Mouse (Mus musculus) ovary, adult 18-20 months (tissue): ENCODE data around the gene Dctn3.
"Not testable (repeated sequence)": the region's sequence is repeated elsewhere in the genome, so short reads cannot be mapped to it uniquely, and the experiment has no call there.

ENCODE experiments used
- DNase-seq: peaks from one replicate; pipeline ENCODE4 v3.0.0; 2022; ENCODE audit warnings: low spot score, mixed read lengths

Dctn3 gene

DNA sequence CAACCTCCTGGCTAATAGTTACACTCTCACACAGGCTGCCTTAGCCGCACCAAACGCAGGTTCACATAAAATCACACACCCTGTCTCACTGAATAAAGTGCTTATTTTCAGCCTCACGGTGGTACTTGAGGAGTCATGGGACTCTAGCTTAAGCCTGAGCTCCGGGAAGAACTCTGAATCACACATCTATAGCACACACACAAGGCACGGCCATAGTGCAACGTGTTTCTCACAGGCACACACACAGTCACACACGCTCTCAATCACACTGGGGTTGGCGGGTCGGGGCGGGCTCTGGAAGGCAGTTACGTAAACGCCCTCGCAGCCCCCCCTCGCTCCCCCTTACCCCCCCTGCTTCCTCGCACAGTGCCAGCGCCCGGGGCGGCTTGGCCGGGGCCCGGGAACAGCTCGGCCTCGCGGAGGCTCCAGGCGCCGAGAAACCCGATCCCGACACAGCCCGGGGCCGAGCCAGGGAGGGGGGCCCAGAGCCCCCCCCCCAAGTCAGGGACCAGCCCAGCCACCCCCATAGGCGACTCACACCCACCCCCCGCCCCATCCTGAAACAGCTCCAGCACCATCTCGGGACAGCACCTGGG, 24.5 kb downstream of the Dctn3 start:
- not testable (repeated sequence) for DNase-seq

DNA sequence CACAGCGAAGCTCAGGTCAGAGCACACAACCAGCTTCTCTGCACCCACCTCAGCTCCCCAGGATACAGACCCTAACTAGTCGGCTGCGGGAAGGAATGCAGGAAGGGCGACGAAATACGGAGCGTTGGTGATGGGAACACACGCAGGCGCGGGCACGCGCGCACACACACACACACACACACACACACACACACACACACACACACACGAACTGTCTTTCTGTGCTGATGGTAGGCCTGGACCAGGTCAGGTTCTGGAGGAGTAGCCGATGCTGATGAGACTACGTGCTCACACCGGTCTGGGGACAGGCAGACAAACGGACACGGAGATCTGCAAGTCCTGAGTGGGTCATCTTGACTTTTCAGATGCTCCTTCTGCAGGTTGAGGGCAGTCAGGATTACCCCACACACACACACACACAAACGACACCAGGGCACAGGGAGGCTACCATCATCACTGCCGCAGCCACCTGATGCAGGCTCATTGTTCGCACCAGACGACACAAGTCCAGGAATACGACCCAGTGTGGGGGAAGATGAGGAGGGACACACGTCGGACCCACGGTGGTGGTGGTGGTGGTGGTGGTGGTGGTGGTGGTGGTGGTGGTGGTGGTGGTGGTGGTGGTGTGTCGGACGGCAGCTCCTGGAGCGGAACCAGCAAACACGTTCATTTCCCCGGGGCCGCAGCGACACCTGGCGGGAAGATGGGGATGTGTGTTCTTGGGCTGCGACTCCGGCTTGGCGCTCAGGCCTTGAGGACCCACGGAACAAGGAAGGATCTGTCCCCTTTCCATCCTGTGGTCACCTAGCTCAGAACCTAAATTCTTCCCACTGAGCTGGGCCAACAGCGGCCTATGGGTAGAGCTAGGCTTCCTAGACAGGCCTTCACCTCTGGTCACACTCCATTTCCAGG, 25.8 kb downstream of the Dctn3 start, which contains the start of gene Cntfr:
Cntfr (minus strand) TSS at position 160 of the 912 bp plus-strand sequence.
- not testable (repeated sequence) for DNase-seq

DNA sequence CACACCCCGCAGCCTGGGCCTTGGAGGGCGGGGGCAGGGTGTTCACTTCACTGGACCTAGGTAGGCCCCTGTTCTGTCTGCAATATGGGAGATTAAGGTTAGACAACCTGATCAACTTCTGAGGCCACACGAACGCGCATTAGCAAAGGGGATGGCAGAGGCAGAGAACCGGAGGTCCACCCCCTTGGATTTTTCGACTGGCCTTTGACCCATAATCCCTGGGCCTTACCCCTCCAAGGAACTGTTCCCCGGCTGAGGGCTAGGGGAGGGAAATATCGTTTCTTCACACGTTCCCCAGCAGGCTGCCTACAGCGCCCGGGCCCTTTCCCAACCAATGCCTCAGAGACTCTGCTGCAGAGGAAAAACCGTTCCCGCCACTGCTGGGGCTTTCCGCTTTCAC, 26.5 kb downstream of the Dctn3 start:
- DNase-seq, result not testable (repeated sequence)

DNA sequence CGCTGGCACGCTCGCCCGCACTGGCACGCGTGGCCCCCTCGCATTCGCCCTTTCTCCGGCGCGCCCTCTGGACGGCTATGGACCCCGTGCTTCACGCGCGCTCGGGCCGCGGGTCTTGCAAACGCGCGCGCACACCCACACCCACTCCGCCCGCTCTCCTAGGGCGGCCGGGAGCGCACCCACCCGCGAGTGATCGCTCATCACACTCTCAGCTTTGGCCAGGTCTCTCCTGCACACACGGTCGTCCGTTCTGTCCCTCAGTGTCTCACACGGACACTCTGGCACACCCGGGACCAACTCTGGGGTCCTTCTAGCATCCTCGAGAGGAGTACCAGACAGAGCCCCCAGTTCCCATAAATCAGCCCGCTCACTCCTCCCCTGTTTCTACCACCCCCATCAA, 27.2 kb downstream of the Dctn3 start:
- DNase-seq, result not testable (repeated sequence)

DNA sequence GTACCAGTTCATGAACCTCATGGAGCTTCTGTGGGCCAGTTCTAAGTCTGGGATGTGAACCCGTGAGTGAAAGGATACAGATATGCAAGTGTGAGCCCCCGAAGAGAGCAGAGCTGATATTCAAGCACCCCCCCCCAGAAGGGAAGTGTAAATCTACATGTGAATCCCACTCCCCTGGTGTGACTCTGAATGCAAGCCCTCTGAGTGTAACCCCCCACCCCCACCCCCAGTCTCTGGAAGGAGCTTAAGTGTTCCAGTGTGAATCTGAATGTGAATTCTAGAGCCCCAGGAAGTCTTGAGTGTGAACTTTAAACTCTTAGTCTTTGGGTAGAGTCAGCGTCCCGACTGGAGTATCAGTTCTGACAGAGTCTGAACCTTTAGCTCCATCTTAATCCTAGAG, 29.5 kb downstream of the Dctn3 start:
- not testable (repeated sequence) for DNase-seq

DNA sequence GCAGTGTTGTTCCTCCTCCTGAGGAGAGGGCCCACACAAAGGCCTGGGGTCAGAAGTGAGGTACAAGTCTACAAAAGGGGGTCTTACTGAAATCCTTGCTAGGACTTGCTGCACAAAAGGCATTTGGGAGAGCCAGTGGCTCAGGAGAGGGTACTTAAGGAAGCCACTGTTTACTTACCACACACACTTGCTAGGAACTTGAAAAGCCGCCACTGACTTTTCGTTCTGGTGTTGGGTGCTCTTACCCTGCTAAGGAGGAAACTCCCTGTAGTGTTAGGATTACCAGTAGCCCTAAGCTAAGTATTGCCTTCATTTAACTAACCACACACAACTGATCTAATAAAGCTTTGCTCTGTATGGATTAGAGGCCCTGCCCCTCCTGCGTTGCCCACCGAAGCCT, 33.0 kb downstream of the Dctn3 start:
- DNase-seq, result not testable (repeated sequence)

DNA sequence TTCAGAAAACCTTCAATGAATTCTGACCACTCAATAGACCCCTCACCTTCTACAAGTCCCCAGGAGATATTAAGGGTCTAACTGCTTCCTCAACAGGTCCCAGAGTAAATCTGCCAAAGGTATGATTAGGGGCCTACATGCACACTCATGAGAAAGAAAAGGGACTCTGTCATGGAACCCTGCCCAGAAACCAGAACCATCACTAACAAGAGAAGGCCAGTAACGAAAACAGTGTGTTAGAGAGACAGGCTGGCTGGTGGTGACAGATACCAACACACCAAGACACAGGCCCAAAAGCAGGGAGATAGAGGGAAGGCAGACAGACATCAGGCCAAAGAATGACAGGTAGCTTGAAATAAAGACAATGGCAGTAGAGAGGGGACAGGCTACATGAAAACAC, 34.4 kb downstream of the Dctn3 start:
- not testable (repeated sequence) for DNase-seq

DNA sequence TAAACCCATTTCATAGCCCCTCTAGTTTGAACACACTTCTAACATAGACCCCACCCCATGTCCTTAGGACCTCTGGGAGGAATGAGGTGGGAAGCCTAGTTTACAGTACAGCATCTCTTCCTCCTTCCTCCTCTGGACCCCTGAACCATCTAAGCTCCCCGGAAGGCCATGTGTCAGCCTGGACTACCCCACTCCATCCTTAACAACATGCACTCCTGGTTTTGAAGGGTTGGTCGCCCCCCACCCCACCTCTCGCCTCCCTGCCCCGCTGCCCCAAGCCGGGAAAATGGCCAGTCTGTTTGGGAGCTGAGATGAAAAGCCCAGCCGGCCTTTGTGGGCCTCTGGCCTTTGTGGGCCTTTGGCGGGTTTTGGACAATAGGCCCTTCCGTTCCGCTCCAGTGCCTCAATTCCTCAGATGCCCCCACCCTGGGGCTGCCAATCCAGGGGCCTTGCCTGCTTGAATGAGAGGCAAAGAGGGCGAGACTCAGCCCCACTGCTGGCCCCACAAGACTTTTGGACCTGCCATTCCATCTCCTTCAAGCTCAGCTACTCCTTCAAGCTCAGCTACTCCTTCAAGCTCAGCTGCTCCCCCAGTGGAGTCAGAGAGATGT, 37.0 kb downstream of the Dctn3 start:
- DNase-seq, result not testable (repeated sequence)

DNA sequence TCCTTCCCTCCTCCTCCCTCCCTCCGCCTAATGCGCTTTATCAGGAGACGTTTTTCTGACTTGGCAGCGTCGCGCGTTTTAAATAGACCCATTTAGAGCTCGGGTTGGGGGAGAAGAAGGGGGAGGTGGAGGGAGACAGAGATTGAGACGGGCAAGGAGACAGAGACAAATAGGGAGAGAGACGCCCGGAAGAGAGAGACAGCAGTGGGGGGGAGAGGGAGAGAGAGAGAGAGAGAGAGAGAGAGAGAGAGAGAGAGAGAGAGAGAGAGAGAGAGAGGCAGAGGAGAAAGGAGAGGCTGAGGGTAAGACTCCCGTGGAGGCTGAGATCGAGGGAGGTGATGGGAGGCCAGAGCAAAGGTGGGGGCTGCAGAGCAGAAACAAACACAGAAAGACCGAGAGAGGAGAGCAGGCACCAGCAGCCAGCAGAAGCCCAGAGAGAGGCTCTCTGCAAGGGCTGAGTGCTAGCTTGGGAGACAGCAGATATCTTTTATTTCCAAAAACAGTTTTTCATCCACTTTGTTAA, 38.0 kb downstream of the Dctn3 start:
- not testable (repeated sequence) for DNase-seq

DNA sequence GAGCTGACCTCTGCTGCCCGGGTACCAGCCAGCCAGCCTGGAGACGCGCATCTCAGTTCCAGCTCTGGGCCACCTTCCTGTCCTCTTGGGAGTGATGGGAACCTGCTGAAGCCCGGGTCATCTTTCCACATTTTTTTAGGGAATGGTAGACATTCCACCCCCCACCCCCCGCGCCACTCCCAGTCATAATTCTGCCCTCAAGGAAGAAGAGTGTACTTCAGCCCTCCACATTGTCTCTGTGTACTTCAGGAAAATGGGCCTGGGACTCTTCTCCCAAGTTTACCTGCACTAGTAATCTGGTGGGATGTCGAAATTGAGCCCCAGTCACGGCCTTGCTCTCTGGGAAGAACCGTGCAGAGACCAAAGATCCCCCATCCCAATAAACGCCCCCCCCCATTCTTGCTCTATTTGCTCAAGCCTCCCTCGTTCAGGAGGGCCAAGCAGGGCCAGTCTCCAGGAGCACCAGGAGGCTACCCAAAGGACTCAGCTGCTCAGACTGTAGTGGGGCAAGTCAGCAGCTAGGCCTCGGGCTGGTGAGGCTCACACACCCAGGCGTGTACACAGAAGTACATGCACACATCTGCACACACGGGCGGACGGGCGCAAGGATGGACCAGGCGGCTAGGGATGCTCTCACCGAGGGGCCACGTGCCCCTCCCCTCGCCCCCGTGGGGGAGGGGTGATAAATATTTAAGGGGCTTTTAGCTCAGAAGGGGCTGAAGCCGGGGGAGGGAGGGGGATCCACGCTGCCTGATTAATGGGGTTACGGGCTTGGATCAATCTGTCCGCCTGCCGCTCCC, 38.6 kb downstream of the Dctn3 start:
- not testable (repeated sequence) for DNase-seq

DNA sequence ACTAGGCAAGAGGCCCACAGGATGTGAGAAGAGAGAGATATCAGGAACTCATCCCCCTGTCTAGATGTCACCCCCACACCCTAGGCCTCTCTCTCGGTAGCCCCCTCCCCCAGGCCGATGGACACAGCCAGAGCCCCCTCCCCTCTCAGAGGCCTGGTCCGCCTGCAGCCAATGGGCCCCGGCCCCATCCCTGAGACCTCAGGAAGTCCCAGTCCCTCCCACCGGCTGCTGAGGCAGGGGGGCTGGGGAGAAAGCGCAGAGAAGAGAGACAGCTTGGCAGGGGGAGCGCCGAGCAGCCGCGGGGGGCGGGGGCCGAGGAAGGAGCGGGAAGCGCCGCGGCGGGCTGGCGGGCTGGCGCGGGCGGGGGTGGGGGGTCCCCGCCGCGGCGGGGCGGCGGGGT, 39.7 kb downstream of the Dctn3 start:
- not testable (repeated sequence) for DNase-seq

DNA sequence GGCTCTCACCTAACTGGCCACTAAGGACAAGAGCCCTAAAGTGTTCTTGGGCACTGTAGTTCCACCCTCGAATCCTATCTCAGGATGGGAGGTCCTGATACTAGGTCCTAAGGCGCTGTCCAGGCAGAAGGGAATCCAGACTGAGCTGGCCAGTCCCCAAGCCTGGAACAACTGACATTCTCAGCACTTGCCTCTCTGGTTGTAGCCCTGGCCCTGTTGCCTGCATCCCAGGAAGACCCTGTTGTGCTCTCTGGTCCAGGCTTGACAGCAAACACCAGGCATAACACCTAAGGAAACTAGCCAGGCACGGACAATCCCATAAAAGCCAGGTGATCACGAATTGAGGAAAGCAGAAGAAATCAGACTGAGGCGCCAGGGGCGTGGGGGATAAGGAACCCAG, 40.2 kb downstream of the Dctn3 start:
- no peak for DNase-seq

DNA sequence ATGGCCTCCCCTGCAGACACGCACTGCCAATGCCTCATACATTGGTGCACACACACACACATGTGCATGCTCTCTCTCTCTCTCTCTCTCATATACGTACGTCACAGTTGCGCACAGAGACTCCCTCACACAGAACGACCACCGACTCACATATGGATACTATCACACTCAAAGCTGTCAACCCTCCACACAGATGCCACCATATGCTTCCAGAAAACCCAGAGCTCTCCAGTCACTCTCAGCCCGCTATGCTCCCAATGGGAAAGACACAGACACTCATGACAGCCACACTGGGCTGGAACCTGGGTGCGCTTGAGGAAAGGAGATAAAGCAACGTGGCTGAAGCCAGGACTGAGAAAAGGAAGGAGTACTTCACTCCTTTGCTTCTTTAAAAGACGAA, 41.0 kb downstream of the Dctn3 start:
- DNase-seq, result no peak

DNA sequence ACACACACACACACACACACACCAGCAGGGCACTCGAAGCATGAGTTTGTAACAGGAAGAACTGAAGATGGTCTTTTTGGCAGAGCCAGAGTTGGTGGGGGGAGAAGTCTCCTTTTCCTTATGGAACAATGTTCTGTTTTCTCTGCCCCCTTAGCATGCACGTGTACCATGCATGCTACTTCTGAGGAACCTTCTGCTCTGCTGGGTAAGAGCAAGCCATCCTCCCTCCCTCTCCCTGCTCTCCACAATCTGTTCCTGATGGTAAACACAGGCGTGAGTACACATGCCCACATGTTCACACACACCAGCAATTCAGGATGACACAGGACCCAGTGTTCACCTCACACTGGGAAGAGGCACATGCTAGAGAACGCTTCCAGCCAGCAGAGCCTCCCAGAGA, 41.8 kb downstream of the Dctn3 start:
- no peak for DNase-seq

DNA sequence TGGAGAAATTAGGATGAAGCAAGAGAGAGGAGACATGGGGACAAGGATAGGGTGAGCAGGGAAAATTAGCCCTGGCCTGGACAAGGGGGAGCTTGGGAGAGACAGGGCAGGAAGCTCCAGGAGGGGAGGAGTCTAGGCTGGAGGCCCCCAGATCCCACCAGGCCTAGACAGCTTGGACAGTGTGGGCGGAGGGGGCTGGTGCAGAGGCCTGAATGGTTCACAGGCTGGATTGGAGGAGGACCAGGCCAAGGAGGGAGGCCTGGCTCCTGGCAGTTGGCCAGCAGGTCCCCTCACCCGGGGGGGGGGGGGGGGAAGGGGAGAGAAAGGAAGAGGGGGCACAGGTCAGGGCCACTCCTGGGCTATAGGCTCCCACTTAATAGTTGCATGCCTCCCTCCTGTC, 43.7 kb downstream of the Dctn3 start:
- DNase-seq, result no peak

DNA sequence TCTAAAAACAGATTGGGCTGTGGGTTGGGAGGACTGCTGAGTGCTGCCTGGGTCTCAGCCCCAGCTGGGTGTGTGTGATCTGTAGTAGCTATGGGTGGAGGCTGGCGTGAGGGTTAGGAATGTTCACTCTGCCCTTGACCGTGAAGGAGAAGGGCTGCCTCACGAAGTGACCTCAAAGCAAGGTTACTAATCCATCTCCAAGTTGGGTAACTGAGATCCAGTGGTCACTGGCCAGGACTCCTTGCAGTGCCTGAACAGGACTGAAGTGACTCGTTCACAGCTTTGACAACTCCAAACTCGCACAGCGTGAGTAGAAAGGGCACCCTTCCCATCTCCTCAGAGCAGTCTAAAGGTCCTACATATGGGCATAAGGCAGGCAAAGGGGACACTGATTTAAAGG, 44.1 kb downstream of the Dctn3 start:
- no peak for DNase-seq

DNA sequence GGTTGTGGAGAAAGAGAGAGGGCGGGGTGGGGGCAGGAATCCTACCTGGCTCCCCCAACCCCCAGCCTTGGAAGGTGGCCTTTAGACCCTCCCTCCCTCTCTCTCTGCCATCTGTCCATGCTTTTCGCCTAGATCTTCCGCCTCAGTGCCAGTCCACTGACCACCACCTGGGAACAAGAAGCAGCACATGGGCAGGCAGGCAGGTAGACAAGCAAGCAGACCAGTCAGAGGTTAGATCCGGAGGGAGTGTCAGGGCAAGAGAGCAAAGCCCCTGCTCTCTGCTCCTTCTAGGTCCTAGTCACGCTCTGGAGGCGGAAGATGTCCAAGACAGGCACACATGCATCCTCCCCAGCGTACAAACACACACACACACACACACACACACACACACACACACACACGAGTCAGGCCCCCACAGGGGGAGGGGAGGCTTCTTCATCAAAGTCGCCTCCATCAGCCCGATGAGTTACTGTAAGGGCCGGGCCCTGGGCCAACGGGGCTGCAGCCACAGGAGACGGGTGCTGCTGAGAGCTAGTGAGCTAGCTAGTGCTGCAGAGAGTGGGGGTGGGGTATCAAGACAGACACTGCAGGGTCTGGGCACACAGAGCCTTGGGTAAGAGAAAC, 45.9 kb downstream of the Dctn3 start:
- no peak for DNase-seq

DNA sequence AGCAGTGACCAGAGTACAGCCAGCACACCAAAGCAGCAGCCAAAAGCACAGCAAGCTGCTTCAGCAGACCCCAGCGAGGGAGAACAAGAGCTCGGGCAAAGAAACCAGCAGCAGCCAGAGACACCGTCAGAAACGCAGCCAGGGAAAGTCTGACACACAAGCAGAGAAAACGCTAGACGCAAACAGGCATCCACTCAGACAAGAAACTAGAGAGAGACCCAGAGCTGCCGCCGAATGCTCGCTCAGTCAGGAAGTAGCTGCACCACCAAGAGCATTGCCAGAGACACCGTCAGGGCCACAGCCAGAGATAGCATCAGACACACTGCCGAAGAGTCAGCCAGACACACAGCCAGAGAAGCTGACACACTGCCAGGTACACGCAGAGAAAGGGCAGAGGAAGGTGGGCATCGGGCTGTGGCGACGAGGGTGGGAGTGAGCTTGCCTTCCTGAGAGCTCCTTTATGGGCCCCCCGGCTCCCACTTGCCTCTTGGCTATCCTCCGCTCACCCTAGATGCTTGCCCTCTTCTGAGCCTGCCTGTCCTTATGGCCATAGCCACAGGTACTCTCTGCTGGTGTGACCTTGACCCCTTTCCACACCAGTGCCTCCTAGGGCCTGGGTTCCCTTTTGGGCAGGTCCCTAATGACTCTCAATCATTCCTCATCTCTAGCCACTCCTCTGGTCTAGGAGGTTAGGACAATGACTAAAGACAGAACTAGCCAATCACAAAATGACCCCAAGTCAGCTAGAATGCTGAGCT, 46.5 kb downstream of the Dctn3 start:
- no peak for DNase-seq

DNA sequence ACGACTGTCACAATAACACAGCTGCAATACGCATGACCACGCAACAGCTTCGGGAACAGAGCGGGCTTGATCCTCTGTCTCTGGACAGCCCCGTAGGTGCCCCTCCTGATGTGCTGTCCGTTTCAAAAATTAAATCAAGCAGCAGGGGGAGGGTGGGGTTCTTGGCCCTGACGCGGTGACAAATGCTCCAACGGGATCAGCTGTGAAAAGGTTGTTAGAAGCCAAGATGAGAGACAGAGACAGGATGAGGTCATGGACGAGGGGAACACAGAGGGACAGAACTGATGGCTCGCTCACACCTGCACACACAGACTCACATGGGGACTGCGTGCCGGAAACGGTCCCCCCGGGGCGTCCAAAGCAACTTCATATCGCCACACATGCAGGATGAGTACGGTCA, 49.8 kb downstream of the Dctn3 start:
- DNase-seq, result no peak

DNA sequence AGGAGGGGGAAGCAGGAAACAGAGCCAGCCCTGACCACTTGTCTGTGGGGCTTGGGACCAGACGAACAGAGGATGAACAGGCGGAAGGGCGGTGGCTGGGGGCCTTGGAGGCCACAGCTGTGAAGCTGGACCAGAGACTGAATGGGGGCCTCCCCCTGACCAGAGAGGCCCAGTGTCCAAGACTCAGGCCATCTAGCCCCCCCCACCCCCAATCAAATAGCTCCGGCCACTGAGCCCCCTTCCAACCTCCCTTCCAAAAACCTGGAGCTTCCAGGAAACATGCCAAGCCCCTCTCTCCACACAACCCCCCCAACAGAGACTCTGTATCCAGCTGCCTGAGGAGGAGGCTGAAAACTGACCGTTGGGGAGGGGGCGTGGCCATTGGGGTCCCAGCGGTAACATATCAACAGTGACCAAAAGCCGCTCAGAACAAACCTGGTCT, 50.4 kb downstream of the Dctn3 start:
- no peak for DNase-seq
